Mouse (Mus musculus) lung, embryonic 16.5 days (tissue): ENCODE results near the gene Kctd13. TPM values are rescaled to one million over a fixed set of nuclear protein-coding genes. Genes with fewer than 3 reads are reported as not detected.

Experiments used
- ATAC-seq: fragments of 200-750 bp; cut with Nextera tagmentation; 2 replicates; pipeline ENCODE4 v1.8.0; 2017; ENCODE audit warnings: low read depth, mild to moderate bottlenecking, moderate library complexity
- H3K27ac ChIP-seq: fragments of 300-500 bp; sonication (generic); 2 replicates; pipeline ENCODE4 v1.5.1; 2014; ENCODE audit warnings: mild to moderate bottlenecking, control low read depth, low read length
- H3K27me3 ChIP-seq: fragments of 300-500 bp; sonication (generic); 2 replicates; pipeline ENCODE4 v1.6.1; 2014; ENCODE audit warnings: low read depth, low read length, mixed read lengths; ENCODE audit not compliant: control insufficient read depth, insufficient read depth
- H3K36me3 ChIP-seq: fragments of 300-500 bp; sonication (generic); 2 replicates; pipeline ENCODE4 v1.6.1; 2014; ENCODE audit warnings: low read length; ENCODE audit not compliant: control insufficient read depth, insufficient read depth
- H3K4me1 ChIP-seq: fragments of 300-500 bp; sonication (generic); replicated peaks from 2 replicates; pipeline ENCODE4 v1.6.1; 2014; ENCODE audit warnings: low read length, mixed read lengths; ENCODE audit not compliant: control insufficient read depth, insufficient read depth
- H3K4me2 ChIP-seq: fragments of 300-500 bp; sonication (generic); 2 replicates; pipeline ENCODE4 v1.6.1; 2014; ENCODE audit warnings: low read depth, low read length, control low read depth
- H3K4me3 ChIP-seq: fragments of 300-500 bp; sonication (generic); 2 replicates; pipeline ENCODE4 v1.5.1; 2014; ENCODE audit warnings: mild to moderate bottlenecking, low read length, control low read depth
- H3K9ac ChIP-seq: fragments of 300-500 bp; sonication (generic); 2 replicates; pipeline ENCODE4 v1.6.1; 2014; ENCODE audit warnings: low read length, control low read depth
- H3K9me3 ChIP-seq: fragments of 300-500 bp; sonication (generic); 2 replicates; pipeline ENCODE4 v1.6.1; 2016; ENCODE audit warnings: low read length; ENCODE audit not compliant: control insufficient read depth
- WGBS: fragments of 180-500 bp; shearing (Covaris S2); extraction: QIAGEN DNeasy Blood & Tissue Kit; methylation state at CpG from one replicate; pipeline ENCODE4 v1.1.7; 2014; 5-methylcytosine and 5-hydroxymethylcytosine counted together
- polyA plus RNA-seq: library from polyadenylated mRNA; unstranded; fragments of >200 nt; fragmentation: Nextera tagmentation; extraction: Ambion mirVana; gene quantifications from 2 replicates; pipeline ENCODE4 v1.2.1, GENCODE M21; 2015

The Kctd13 gene
- polyA plus RNA-seq, 1 experiment from 2014 or later = 11.7 TPM

- Histone ChIP-seq H3K4me1 (no peaks in the 10 kb centered on the region), H3K9me3 (no peaks in the 10 kb centered on the region), H3K9ac (no peak overlapping the region), H3K4me3 (no peak overlapping the region), H3K4me2 (no peak overlapping the region), H3K27ac (no peak overlapping the region), H3K36me3 (no peaks in the 10 kb centered on the region), H3K27me3 (peaks cover 10% of the 10 kb centered on the region)
- ATAC-seq = no peak
- WGBS = 69% methylated on average over 6 of the region's 6 CpGs
Measured at GRCm38 (mm10) chr7:126967361-126967760, 38.7 kb downstream of the Kctd13 start.

- Histone ChIP-seq H3K9me3 (no peaks in the 10 kb centered on the region), H3K4me3 (peak overlapping the region; percentile 99), H3K27me3 (no peaks in the 10 kb centered on the region), H3K4me2 (peak overlapping the region; percentile 68), H3K4me1 (peaks cover 7% of the 10 kb centered on the region), H3K9ac (peak overlapping the region; percentile 99), H3K27ac (peak overlapping the region; percentile 20; the same call in 1 of the 2 replicates), H3K36me3 (peaks cover 9% of the 10 kb centered on the region)
- peak; percentile 3; the same call in 1 of the 2 replicates for ATAC-seq
- 11% methylated on average over 8 of the region's 8 CpGs for WGBS
Measured at GRCm38 (mm10) chr7:126975493-126975892, 46.8 kb downstream of the Kctd13 start.

GRCm38 (mm10) chr7:126975893-126975949 is 47.0 kb downstream of the Kctd13 start, which contains the start of gene Cdipt:
Gene Cdipt (plus strand): TSS chr7:126975914.
- Histone ChIP-seq H3K27me3 (no peaks in the 10 kb centered on the region), H3K4me2 (peak within 1 kb of the TSS; percentile 68), H3K36me3 (peaks cover 9% of the 10 kb centered on the region), H3K9ac (peak within 1 kb of the TSS; percentile 99), H3K9me3 (no peaks in the 10 kb centered on the region), H3K27ac (peak within 1 kb of the TSS; percentile 98), H3K4me1 (peaks cover 7% of the 10 kb centered on the region), H3K4me3 (peak within 1 kb of the TSS; percentile 99)
- WGBS = 0% methylated on average over 1 of the region's 1 CpGs
- no peak for ATAC-seq

GRCm38 (mm10) chr7:126975950-126976866 is 47.5 kb downstream of the Kctd13 start, which contains the start of gene Cdiptos:
Gene Cdiptos (minus strand): TSS chr7:126976098.
- Histone ChIP-seq H3K9me3 (no peaks in the 10 kb centered on the region), H3K27ac (peak within 1 kb of the TSS; percentile 98), H3K4me1 (peaks cover 7% of the 10 kb centered on the region), H3K9ac (peak within 1 kb of the TSS; percentile 99), H3K27me3 (no peaks in the 10 kb centered on the region), H3K4me3 (peak within 1 kb of the TSS; percentile 99), H3K4me2 (peak within 1 kb of the TSS; percentile 68), H3K36me3 (peaks cover 9% of the 10 kb centered on the region)
- under 1% methylated on average over 55 of the region's 55 CpGs for WGBS
- peak; percentile 97 for ATAC-seq

GRCm38 (mm10) chr7:126976878-126977459 is 48.3 kb downstream of the Kctd13 start:
- peak overlapping the region; percentile 98 for H3K27ac ChIP-seq

GRCm38 (mm10) chr7:126978841-126979240 is 50.2 kb downstream of the Kctd13 start:
- WGBS = 86% methylated on average over 6 of the region's 6 CpGs
- Histone ChIP-seq H3K9me3 (no peaks in the 10 kb centered on the region), H3K27me3 (no peaks in the 10 kb centered on the region), H3K9ac (no peak overlapping the region), H3K36me3 (peaks cover 9% of the 10 kb centered on the region), H3K4me1 (peaks cover 7% of the 10 kb centered on the region), H3K4me3 (no peak overlapping the region), H3K27ac (no peak overlapping the region), H3K4me2 (no peak overlapping the region)
- ATAC-seq = no peak

More at GRCm38 (mm10) chr7:126976878-126977459, 48.3 kb downstream of the Kctd13 start:
- WGBS = 23% methylated on average over 14 of the region's 14 CpGs
- ATAC-seq = no peak; the same call in 1 of the 2 replicates
- Histone ChIP-seq H3K27me3 (no peaks in the 10 kb centered on the region), H3K4me3 (peak overlapping the region; percentile 99), H3K9me3 (no peaks in the 10 kb centered on the region), H3K36me3 (peaks cover 9% of the 10 kb centered on the region), H3K4me1 (peaks cover 7% of the 10 kb centered on the region), H3K9ac (peak overlapping the region; percentile 99), H3K4me2 (peak overlapping the region; percentile 68)

GRCm38 (mm10) chr7:126981601-126982000 is 52.9 kb downstream of the Kctd13 start:
- ATAC-seq = no peak

GRCm38 (mm10) chr7:126982054-126982453 is 53.4 kb downstream of the Kctd13 start:
- Histone ChIP-seq H3K9me3 (no peaks in the 10 kb centered on the region), H3K27ac (no peak overlapping the region), H3K4me2 (no peak overlapping the region), H3K4me3 (no peak overlapping the region), H3K36me3 (peaks cover 9% of the 10 kb centered on the region), H3K4me1 (peaks cover 3% of the 10 kb centered on the region), H3K27me3 (no peaks in the 10 kb centered on the region), H3K9ac (no peak overlapping the region)
- 84% methylated on average over 4 of the region's 4 CpGs for WGBS
- ATAC-seq = no peak

More at GRCm38 (mm10) chr7:126981601-126982000, 52.9 kb downstream of the Kctd13 start:
- H3K36me3 ChIP-seq = peaks cover 9% of the 10 kb centered on the region
- no peak overlapping the region for H3K4me2 ChIP-seq
- H3K9ac ChIP-seq = no peak overlapping the region
- H3K27ac ChIP-seq = no peak overlapping the region
- H3K27me3 ChIP-seq = no peaks in the 10 kb centered on the region
- 80% methylated on average over 2 of the region's 2 CpGs for WGBS
- no peak overlapping the region for H3K4me3 ChIP-seq
- H3K4me1 ChIP-seq = peaks cover 4% of the 10 kb centered on the region
- no peaks in the 10 kb centered on the region for H3K9me3 ChIP-seq

- 71% methylated on average over 7 of the region's 7 CpGs for WGBS
Measured at GRCm38 (mm10) chr7:126983113-126983512, 54.4 kb downstream of the Kctd13 start.

More at GRCm38 (mm10) chr7:126983113-126983512, 54.4 kb downstream of the Kctd13 start:
- Histone ChIP-seq H3K4me2 (no peak overlapping the region), H3K9ac (no peak overlapping the region), H3K9me3 (no peaks in the 10 kb centered on the region), H3K4me1 (no peaks in the 10 kb centered on the region), H3K36me3 (peaks cover 9% of the 10 kb centered on the region), H3K27me3 (no peaks in the 10 kb centered on the region), H3K4me3 (no peak overlapping the region), H3K27ac (no peak overlapping the region)
- ATAC-seq = no peak
